8 mouse cellular contexts compared by ENCODE assay signal in the genomic region with DNA sequence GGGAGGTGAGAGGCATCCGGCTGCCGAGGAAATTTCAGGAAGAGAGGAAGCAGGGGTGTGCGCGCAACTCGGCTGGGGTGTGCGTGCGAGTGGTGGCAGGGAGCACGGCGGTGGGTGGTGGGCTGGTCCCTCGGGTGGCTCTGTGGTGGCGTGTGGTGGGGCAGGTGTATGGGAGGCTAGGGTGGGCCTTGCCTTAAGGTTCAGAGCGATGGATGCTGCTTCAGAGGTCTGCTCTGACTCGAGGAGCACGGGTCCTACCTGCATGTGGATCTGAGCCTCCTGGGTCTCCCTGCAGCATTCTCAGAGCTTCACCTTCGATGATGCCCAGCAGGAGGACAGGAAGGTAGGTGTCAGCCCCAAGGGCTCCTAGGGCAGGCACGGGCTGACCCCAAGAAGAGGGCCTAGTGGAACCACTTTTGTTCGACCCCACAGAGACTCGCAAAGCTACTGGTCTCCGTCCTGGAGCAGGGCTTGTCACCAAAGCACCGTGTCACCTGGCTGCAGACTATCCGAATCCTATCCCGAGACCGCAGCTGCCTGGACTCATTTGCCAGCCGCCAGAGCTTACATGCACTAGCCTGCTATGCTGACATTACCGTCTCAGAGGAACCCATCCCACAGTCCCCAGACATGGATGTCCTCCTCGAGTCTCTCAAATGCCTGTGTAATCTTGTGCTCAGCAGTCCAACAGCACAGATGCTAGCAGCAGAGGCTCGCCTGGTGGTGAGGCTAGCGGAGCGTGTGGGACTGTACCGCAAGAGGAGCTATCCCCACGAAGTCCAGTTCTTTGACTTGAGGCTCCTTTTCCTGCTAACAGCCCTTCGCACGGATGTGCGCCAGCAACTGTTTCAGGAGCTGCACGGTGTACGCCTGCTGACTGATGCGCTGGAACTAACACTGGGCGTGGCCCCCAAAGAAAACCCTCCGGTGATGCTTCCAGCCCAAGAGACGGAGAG. TPM values are rescaled to one million over a fixed set of nuclear protein-coding genes. Genes with fewer than 3 reads are reported as not detected.
A peak's percentile ranks its signal among the peaks of the same experiment; 100 is the strongest.
DNase-seq lines count a peak whose midpoint lies in the region; ATAC-seq and TF ChIP-seq lines count a peak whose summit lies in the region.

A gene (minus strand): TSS at position 28 of the 956 bp plus-strand sequence.

- WGBS in lung, adult 2 months: 25% methylated on average over 40 of the region's 40 CpGs
- 44% methylated on average over 34 of the region's 40 CpGs for WGBS in embryonic facial prominence, embryonic 14.5 days
- WGBS in hindbrain, embryonic 10.5 days: 41% methylated on average over 40 of the region's 40 CpGs
- 37% methylated on average over 39 of the region's 40 CpGs for WGBS in limb, embryonic 15.5 days
- 25% methylated on average over 40 of the region's 40 CpGs for WGBS in olfactory bulb, adult 2 months

- ATAC-seq in embryonic facial prominence, embryonic 14.5 days (ENCODE audit: low read depth): peak; percentile 15
- ATAC-seq in limb, embryonic 15.5 days (ENCODE audit: insufficient number of reproducible peaks, low FRiP score, low TSS enrichment, low read depth): peak; percentile 22; the same call in 1 of the 2 replicates

- H3K4me2 ChIP-seq in embryonic facial prominence, embryonic 14.5 days (ENCODE audit: low read depth, low read length): peak within 1 kb of the TSS; percentile 97
- peak within 1 kb of the TSS; percentile 98 for H3K4me2 ChIP-seq in limb, embryonic 15.5 days

- DNase-seq in lung, adult 2 months: no peak
- no peak for DNase-seq in lung, postnatal 36 days
- no peak for DNase-seq in adrenal gland, adult 8-10 months
- DNase-seq in embryonic facial prominence, embryonic 14.5 days (ENCODE audit: low spot score): no peak
- DNase-seq in hindbrain, embryonic 10.5 days (ENCODE audit: low spot score): no peak
- no peak for DNase-seq in kidney, adult 8-10 months

- no peak for TF ChIP-seq POLR2A in lung, adult 2 months (IDR thresholded peaks at IDR 0.05; ENCODE audit: borderline replicate concordance, extremely low read depth, low read depth, low read length)
- no peak for TF ChIP-seq POLR2A in olfactory bulb, adult 2 months (IDR thresholded peaks at IDR 0.05; ENCODE audit: insufficient read depth, low read depth, low read length)

- peaks cover 64% of the 10 kb centered on the region for H3K36me3 ChIP-seq in embryonic facial prominence, embryonic 14.5 days (ENCODE audit: control insufficient read depth, insufficient read depth, low read length)
- peaks cover 67% of the 10 kb centered on the region for H3K36me3 ChIP-seq in hindbrain, embryonic 10.5 days
- H3K36me3 ChIP-seq in limb, embryonic 15.5 days: peaks cover 62% of the 10 kb centered on the region

- H3K27me3 ChIP-seq in embryonic facial prominence, embryonic 14.5 days (replicated peaks; ENCODE audit: control insufficient read depth, insufficient read depth, low read length): no peaks in the 10 kb centered on the region
- H3K27me3 ChIP-seq in hindbrain, embryonic 10.5 days (ENCODE audit: insufficient read depth, poor library complexity, severe bottlenecking): no peaks in the 10 kb centered on the region
- H3K27me3 ChIP-seq in limb, embryonic 15.5 days: no peaks in the 10 kb centered on the region

- H3K4me1 ChIP-seq in lung, adult 2 months (ENCODE audit: control insufficient read depth, insufficient read depth, low read length): peaks cover 14% of the 10 kb centered on the region
- H3K4me1 ChIP-seq in embryonic facial prominence, embryonic 14.5 days (ENCODE audit: control insufficient read depth, insufficient read depth, low read length): peaks cover 21% of the 10 kb centered on the region
- H3K4me1 ChIP-seq in hindbrain, embryonic 10.5 days (replicated peaks): peaks cover 30% of the 10 kb centered on the region
- peaks cover 31% of the 10 kb centered on the region for H3K4me1 ChIP-seq in limb, embryonic 15.5 days
- peaks cover 32% of the 10 kb centered on the region for H3K4me1 ChIP-seq in olfactory bulb, adult 2 months (ENCODE audit: control insufficient read depth, insufficient read depth, low read length)

- H3K4me3 ChIP-seq in lung, adult 2 months (replicated peaks; ENCODE audit: extremely low read depth, low read depth, low read length): peak within 1 kb of the TSS; percentile 94
- peak within 1 kb of the TSS; percentile 89 for H3K4me3 ChIP-seq in embryonic facial prominence, embryonic 14.5 days (ENCODE audit: low read depth, low read length)
- H3K4me3 ChIP-seq in hindbrain, embryonic 10.5 days: peak within 1 kb of the TSS; percentile 74
- H3K4me3 ChIP-seq in limb, embryonic 15.5 days: peak within 1 kb of the TSS; percentile 80
- peak within 1 kb of the TSS; percentile 71 for H3K4me3 ChIP-seq in olfactory bulb, adult 2 months (ENCODE audit: insufficient read depth, low read depth, low read length)

- H3K9me3 ChIP-seq in embryonic facial prominence, embryonic 14.5 days (ENCODE audit: control insufficient read depth, low read length): no peaks in the 10 kb centered on the region
- no peaks in the 10 kb centered on the region for H3K9me3 ChIP-seq in hindbrain, embryonic 10.5 days
- H3K9me3 ChIP-seq in limb, embryonic 15.5 days: no peaks in the 10 kb centered on the region

- H3K27ac ChIP-seq in embryonic facial prominence, embryonic 14.5 days (replicated peaks; ENCODE audit: low read depth, low read length): peak within 1 kb of the TSS; percentile 93
- H3K27ac ChIP-seq in hindbrain, embryonic 10.5 days: peak within 1 kb of the TSS; percentile 87
- H3K27ac ChIP-seq in limb, embryonic 15.5 days: peak within 1 kb of the TSS; percentile 93
- H3K27ac ChIP-seq in olfactory bulb, adult 2 months (ENCODE audit: insufficient read depth, low read depth, low read length): peak within 1 kb of the TSS; percentile 68

- TF ChIP-seq CTCF in lung, adult 2 months (IDR thresholded peaks at IDR 0.05; ENCODE audit: insufficient read depth, low read length): no peak
- TF ChIP-seq CTCF in olfactory bulb, adult 2 months (IDR thresholded peaks at IDR 0.05; ENCODE audit: insufficient read depth, low read depth, low read length): no peak

- peak within 1 kb of the TSS; percentile 92 for H3K9ac ChIP-seq in embryonic facial prominence, embryonic 14.5 days (ENCODE audit: low read depth, low read length)
- H3K9ac ChIP-seq in limb, embryonic 15.5 days: peak within 1 kb of the TSS; percentile 91

RNA-seq across cellular contexts. Expression of the gene that starts here (rescaled TPM):
- 25.5 and 30.5 TPM in 2 replicates for polyA plus RNA-seq in lung, adult 2 months (2012; rRNA removed)
- total RNA-seq in adrenal gland, adult 8-10 months (2022): 10 to 100 TPM; 37.7 to 53.3 (median 46.1) TPM
- 65.4 and 75.3 TPM in 2 replicates for polyA plus RNA-seq in embryonic facial prominence, embryonic 14.5 days (2014; fragmentation: Nextera tagmentation; extraction: Ambion mirVana)
- polyA plus RNA-seq in hindbrain, embryonic 10.5 days (2016; fragmentation: Nextera tagmentation; extraction: Ambion mirVana): 20.9 and 28.8 TPM in 2 replicates
- polyA plus RNA-seq in limb, embryonic 15.5 days (2015; fragmentation: Nextera tagmentation; extraction: Ambion mirVana): 70.7 and 71.6 TPM in 2 replicates
- polyA plus RNA-seq in olfactory bulb, adult 2 months (2012; ENCODE audit: insufficient read depth, insufficient read length, low replicate concordance, missing spikeins): not detected in 2 replicates

Comparison
In these comparisons a context has a peak if more than half of its experiments do, and no peak if none do; other contexts are left out.
1. RNA of the gene that starts here (polyA plus RNA-seq): 70.7 to 71.6 TPM in limb, embryonic 15.5 days, 65.4 to 75.3 TPM in embryonic facial prominence, embryonic 14.5 days, 25.5 to 30.5 TPM in lung, adult 2 months and 20.9 to 28.8 TPM in hindbrain, embryonic 10.5 days; not detected in olfactory bulb, adult 2 months; every median in the first group is over 10 times any median in the second.
2. Peak in every context shown above with its lines, with median percentiles within 50 percentile points of each other: H3K4me3 ChIP-seq and H3K27ac ChIP-seq.